Mouse (Mus musculus): ENCODE measurements around the gene S100a3. TPM values are rescaled to one million over a fixed set of nuclear protein-coding genes. Genes with fewer than 3 reads are reported as not detected.

S100a3 gene
- total RNA-seq, 4 experiments from 2014 or later, result 0.35 to 1.8 (median 1.2) TPM

DNA sequence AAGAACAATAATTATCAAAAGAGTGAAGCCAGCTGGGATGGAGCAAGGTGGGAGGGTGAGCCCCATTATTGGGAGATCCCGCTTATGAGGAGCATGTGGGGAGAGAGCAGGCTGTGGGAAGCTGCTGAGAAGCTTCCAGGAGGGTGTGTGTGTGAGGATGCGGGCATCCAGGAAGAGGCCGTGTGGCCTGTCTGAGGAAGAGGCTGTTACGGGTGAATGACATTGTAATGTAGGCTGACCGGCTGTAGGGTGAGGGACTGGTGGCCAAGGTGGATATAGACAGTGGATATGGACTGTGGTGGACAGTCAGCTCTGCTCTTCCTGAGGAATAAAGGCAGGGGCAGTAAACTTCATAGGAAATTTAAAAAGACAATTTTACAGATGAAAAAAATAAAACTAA is 65.1 kb downstream of the S100a3 start:
- no peak for DNase-seq (ENCODE audit: low spot score in 2 of 2)

- DNase-seq (ENCODE audit: low spot score in 2 of 2), result no peak
Observed at GRCm38 (mm10) chr3:90626266-90627021, 66.1 kb downstream of the S100a3 start.

DNA sequence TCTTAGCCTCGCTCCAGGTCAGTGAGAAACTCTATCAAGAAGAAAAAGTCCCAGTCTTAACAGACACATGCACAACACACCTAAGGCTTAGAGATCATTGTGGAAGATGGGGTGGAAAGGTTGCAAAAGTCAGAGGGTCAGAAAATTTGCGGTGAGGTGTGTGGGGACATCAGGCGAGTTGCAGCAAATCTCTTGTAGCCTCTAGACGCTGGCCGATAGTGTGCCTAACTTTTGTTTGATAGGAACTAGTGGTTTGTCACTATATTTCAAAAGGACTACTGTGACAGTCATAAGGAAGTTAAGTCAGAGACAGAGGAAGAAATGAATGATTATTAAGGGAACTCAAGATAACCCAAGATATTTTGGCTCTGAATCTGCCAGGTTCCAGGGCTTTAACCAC is 67.0 kb downstream of the S100a3 start:
- DNase-seq (ENCODE audit: low spot score in 2 of 2), result no peak

GRCm38 (mm10) chr3:90627807-90628206 is 67.4 kb downstream of the S100a3 start:
- no peak for DNase-seq (ENCODE audit: low spot score in 2 of 2)

GRCm38 (mm10) chr3:90629298-90629697 is 68.9 kb downstream of the S100a3 start:
- DNase-seq (ENCODE audit: low spot score in 2 of 2), result no peak

DNA sequence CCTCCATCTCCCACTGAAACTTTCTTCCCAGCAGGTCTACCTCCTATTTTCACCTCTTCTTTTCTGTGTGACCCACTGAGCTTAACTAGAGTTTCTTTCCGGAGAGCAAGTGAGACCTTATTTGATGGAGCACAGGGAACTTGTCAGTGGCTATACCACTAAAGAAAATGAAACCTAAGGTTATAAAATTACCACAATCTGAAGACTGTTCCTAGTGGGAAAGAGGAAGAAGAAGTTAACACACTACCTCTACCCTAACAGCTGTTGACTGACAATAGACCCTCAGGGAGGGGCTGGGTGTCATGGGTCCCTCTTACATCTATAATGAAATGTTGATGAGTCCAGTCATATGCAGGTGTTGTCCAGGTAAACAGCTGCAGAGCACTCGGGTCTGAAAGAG is 71.6 kb downstream of the S100a3 start:
- DNase-seq (ENCODE audit: low spot score in 2 of 2), result no peak

- DNase-seq (ENCODE audit: low spot score in 2 of 2), result no peak
Observed at GRCm38 (mm10) chr3:90638511-90639275, 78.3 kb downstream of the S100a3 start.

DNA sequence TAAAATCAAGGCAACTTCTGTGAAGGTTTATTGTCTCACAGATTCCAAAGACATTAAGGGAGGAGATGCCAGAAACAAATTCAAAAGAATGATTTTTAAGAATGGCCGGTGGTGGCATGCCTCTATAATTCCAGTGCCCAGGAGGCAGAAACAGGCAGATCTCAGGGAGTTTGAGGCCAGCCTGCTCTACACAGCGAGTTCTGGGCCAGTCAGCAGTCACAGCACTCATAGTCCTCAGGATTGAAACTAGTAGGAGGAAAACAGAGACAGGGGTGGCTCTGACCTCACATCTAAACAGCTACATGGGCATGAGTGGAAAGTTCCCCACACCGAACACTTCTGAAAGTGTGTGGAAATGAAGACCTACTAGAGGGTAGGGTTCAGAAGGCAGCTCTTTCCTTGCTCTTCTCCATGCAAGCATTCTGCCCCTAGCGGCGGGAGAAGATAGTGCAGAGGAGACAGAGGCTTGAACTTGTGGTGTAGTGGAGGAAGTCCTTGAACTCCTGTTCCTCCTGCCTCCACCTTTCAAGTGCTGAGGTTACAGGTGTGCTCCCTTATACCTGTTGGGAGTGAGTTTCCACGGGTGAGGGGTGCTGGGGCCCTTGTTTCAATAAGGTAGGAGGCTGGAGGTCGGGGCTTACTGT is 79.3 kb downstream of the S100a3 start:
- DNase-seq (ENCODE audit: low spot score in 2 of 2), result no peak

DNA sequence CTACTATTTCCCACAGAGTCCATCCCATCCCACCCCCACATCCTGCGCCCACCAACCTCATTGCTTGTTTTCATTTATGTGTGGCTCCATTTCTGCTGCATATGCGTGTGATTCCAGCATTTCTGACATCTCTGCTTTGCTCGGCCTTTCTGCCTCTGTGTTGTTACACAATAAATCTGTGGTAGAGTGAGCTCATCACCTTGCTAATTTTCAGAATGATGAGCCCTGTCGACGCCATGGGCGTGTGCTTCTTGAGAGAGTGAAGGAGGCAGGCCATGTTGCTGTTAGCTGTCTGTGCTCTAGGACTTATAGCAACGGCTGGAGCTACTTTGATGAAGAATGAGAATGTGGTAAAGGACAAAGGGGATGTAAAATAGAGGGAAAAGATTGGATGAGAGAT is 80.6 kb downstream of the S100a3 start:
- DNase-seq (ENCODE audit: low spot score in 2 of 2), result no peak

- DNase-seq (ENCODE audit: low spot score in 2 of 2), result peak in 1 of 2 experiments; percentile 30
Observed at GRCm38 (mm10) chr3:90644220-90644619, 83.8 kb downstream of the S100a3 start.

- DNase-seq (ENCODE audit: low spot score in 2 of 2), result no peak
Observed at GRCm38 (mm10) chr3:90647291-90647690, 86.9 kb downstream of the S100a3 start.

GRCm38 (mm10) chr3:90648981-90649380 is 88.6 kb downstream of the S100a3 start:
- no peak for DNase-seq (ENCODE audit: low spot score in 2 of 2)

DNA sequence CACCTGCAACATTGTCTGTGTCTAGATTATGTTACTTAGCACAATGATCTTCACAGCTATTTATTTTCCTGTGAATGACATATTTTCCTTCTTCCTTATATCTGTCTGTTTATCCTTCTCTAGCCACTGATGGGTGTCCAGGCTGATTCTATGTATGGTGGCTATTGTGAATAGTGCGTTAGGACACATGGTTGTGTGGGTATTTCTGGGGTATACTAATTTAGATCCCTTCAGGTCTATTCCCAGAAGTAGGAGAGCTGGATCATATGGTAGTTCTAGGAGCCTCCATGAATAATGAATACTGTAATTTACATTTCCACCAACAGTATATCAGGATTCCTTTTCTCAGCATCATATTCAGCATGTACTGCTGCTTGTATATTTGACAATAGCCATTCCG is 89.5 kb downstream of the S100a3 start:
- DNase-seq (ENCODE audit: low spot score in 2 of 2), result no peak

Other genes starting within 250 kb of the S100a3 start
- gene Slc27a3, start 170.6 kb upstream of the S100a3 start, total RNA-seq (2022), result 10 to 100 TPM in 3 of 4 experiments, 1 to 10 TPM in 1; 9.1 to 12.7 (median 12.1) TPM
- gene Ints3, start 127.0 kb upstream of the S100a3 start, total RNA-seq (2022), result 10 to 100 TPM; 56.4 to 85.0 (median 73.0) TPM
- gene Npr1, start 94.7 kb upstream of the S100a3 start, total RNA-seq (2022), result 1 to 10 TPM; 5.1 to 6.7 (median 5.8) TPM
- gene Ilf2, start 84.5 kb upstream of the S100a3 start, total RNA-seq (2022), result 10 to 100 TPM; 84.2 to 89.7 (median 87.4) TPM
- 10 to 100 TPM; 54.7 to 68.9 (median 63.0) TPM for gene Snapin, start 69.5 kb upstream of the S100a3 start, total RNA-seq (2022)
- gene Chtop, start 51.1 kb upstream of the S100a3 start, total RNA-seq (2022), result 100 to 1,000 TPM; 146 to 155 (median 153) TPM
- 100 to 1,000 TPM in 2 of 4 experiments, 10 to 100 TPM in 2; 87.1 to 154 (median 123) TPM for gene S100a1, start 46.2 kb upstream of the S100a3 start, total RNA-seq (2022)
- gene S100a13, start 46.1 kb upstream of the S100a3 start, total RNA-seq (2022), result 10 to 100 TPM; 16.9 to 33.3 (median 24.9) TPM
- gene S100a14, start 33.7 kb upstream of the S100a3 start, total RNA-seq (2022), result 1 to 10 TPM in 1 of 4 experiments, under 1 TPM in 1, not detected in 2; 0.49 to 1.3 TPM
- gene S100a16, start 23.3 kb upstream of the S100a3 start, total RNA-seq (2022), result 100 to 1,000 TPM in 2 of 4 experiments, 10 to 100 TPM in 2; 69.8 to 134 (median 102) TPM
- gene S100a2, start 29.7 kb downstream of the S100a3 start, total RNA-seq (2022), result not detected
- not detected for gene Gm42674, start 41.3 kb downstream of the S100a3 start, total RNA-seq (2022)
- 10 to 100 TPM in 1 of 4 experiments, 1 to 10 TPM in 3; 2.7 to 17.2 (median 5.7) TPM for gene S100a4, start 43.2 kb downstream of the S100a3 start, total RNA-seq (2022)
- gene S100a5, start 47.9 kb downstream of the S100a3 start, total RNA-seq (2022), result not detected
- 10 to 100 TPM; 22.1 to 95.0 (median 51.5) TPM for gene S100a6, start 52.3 kb downstream of the S100a3 start, total RNA-seq (2022)
- under 1 TPM in 3 of 4 experiments, not detected in 1; 0.34 to 0.62 (median 0.49) TPM for gene S100a7a, start 93.4 kb downstream of the S100a3 start, total RNA-seq (2022)
- gene S100a8, start 108.4 kb downstream of the S100a3 start, total RNA-seq (2022), result 1 to 10 TPM in 1 of 4 experiments, not detected in 3; 1.2 TPM
- 1 to 10 TPM in 1 of 4 experiments, not detected in 3; 1.1 TPM for gene S100a9, start 135.1 kb downstream of the S100a3 start, total RNA-seq (2022)
- gene Pglyrp4, start 166.3 kb downstream of the S100a3 start, total RNA-seq (2022), result not detected
- gene Gm5849, start 217.3 kb downstream of the S100a3 start, total RNA-seq (2022), result not detected

Data from layer of hippocampus, adult 8-10 months (tissue).